Mouse (Mus musculus) small intestine, adult 2 months (tissue): ENCODE measurements around the gene C1s2. TPM values are rescaled to one million over a fixed set of nuclear protein-coding genes. Genes with fewer than 3 reads are reported as not detected.
"Not testable (repeated sequence)": the region's sequence is repeated elsewhere in the genome, so short reads cannot be mapped to it uniquely, and the experiment has no call there.

Experiments used
- H3K27ac ChIP-seq: fragments of 200-500 bp; 2 replicates; pipeline ENCODE4 v1.5.1; 2012; ENCODE audit warnings: low read depth, low read length, control low read depth, inconsistent platforms; ENCODE audit not compliant: insufficient read depth
- H3K27me3 ChIP-seq: fragments of 200-500 bp; 2 replicates; pipeline ENCODE4 v1.6.1; 2012; ENCODE audit warnings: mild to moderate bottlenecking, moderate library complexity, low read length, inconsistent platforms; ENCODE audit not compliant: control insufficient read depth, insufficient read depth
- H3K36me3 ChIP-seq: fragments of 200-500 bp; 2 replicates; pipeline ENCODE4 v1.6.1; 2012; ENCODE audit warnings: mild to moderate bottlenecking, low read length, control low read depth, inconsistent platforms; ENCODE audit not compliant: control insufficient read depth, insufficient read depth
- H3K4me1 ChIP-seq: fragments of 200-500 bp; 2 replicates; pipeline ENCODE4 v1.6.1; 2012; ENCODE audit warnings: low read length, inconsistent platforms, mixed read lengths; ENCODE audit not compliant: control insufficient read depth, insufficient read depth, insufficient read length
- H3K4me3 ChIP-seq: fragments of 200-500 bp; 2 replicates; pipeline ENCODE4 v1.5.1; 2012; ENCODE audit warnings: low read depth, mild to moderate bottlenecking, control low read depth, inconsistent platforms, low read length, moderate library complexity
- CTCF ChIP-seq: fragments of 200-500 bp; IDR thresholded peaks from 2 replicates; pipeline ENCODE4 v1.5.1; 2012; ENCODE audit warnings: low read depth, mild to moderate bottlenecking, control low read depth, inconsistent platforms, low read length, moderate library complexity, mixed read lengths; ENCODE audit not compliant: insufficient replicate concordance, insufficient read length; ENCODE audit errors: extremely low read depth
- POLR2A ChIP-seq: fragments of 200-500 bp; IDR thresholded peaks from 2 replicates; pipeline ENCODE4 v1.6.1; 2012; ENCODE audit warnings: low read depth, mild to moderate bottlenecking, control low read depth, inconsistent platforms, low read length, moderate library complexity
- WGBS: fragments of 180-500 bp; shearing (Covaris S2); methylation state at CpG from one replicate; pipeline ENCODE4 v1.1.7; 2018; 5-methylcytosine and 5-hydroxymethylcytosine counted together
- polyA plus RNA-seq: library from polyadenylated mRNA; depleted of rRNA; stranded (reverse); fragments of >200 nt; gene quantifications from 2 replicates; pipeline ENCODE4 v1.2.3, GENCODE M21; 2012

C1s2 gene
- polyA plus RNA-seq, 1 experiment: not detected

DNA sequence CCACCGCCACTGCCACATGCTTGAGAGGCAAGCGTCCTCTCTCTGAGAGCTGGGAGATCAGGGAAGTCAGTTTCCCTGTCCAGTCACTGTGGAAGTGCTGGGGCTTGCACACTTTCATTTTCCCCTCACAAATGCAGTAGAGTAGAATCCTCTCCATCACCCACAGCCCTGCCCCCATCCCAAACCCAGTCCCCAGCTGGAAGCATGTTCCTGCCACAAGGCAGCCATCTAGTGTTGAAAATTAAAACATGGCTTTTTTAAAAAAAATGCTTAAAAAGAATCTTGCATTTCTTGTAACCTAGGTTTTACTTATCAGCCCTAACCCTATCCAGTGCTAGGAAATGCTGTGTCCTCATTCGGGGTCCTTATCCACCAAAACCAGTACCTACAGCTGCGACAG is 4.2 kb upstream of the C1s2 start:
- TF ChIP-seq CTCF (no peak), POLR2A (no peak)
- H3K4me3 ChIP-seq: no peak overlapping the region
- H3K36me3 ChIP-seq: no peaks in the 10 kb centered on the region
- H3K27ac ChIP-seq: no peak overlapping the region
- no peaks in the 10 kb centered on the region for H3K27me3 ChIP-seq
- 79% methylated on average over 4 of the region's 4 CpGs for WGBS
- H3K4me1 ChIP-seq: no peaks in the 10 kb centered on the region

DNA sequence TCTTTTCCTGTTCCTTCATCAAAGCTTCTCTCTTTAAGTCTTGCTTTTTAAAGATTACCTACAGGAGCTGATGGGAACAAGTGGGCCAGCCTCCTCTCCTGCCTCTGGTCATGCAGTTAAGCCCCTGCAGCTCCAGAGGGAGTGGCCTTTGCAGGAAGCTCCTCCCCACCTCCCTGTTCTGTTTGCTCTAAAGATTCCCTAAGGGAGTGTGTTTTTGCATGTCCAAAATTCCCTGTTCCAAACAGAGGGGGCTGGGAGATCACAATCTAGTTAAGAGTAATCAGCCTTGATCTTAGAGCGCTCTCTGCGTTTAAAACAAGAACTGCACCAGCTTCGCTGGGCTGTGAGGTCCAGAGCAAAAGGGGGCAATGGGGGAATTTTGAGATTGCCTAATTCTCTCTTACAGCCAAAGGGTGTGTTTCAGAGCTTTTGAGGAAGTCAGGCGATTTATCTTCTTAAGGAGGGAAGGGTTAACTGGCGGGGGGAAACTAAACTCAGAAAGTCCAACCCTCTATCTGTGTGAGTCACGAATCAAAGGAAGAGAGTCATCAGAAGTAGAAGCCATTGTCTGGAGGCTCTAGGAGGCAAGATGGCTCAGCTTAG is 1.1 kb upstream of the C1s2 start:
- not testable (repeated sequence) for H3K36me3 ChIP-seq, H3K27me3 ChIP-seq, H3K4me1 ChIP-seq, H3K4me3 ChIP-seq, H3K27ac ChIP-seq
- 26% methylated on average over 6 of the region's 6 CpGs for WGBS

DNA sequence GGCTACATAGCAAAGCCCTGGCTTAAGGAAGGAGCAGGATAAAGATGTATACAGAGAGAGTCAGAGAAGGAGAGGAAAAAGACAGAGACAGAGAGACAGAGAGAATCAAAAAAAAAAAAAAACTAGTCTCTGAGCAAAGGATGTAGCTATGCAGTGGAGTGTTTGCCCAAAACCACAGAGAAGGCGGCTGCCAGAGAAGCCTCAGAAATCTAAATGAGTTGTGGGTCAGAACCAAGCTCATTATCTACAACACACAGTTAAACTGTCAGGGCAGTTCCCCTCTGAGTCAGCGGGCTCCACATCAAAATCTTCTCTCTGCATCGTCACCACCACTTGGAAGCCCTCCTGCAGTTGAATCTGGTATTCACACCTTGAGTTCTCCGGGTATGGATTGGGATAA is 5.1 kb downstream of the C1s2 start:
- no peak overlapping the region for H3K4me3 ChIP-seq
- no peak overlapping the region for H3K27ac ChIP-seq
- no peaks in the 10 kb centered on the region for H3K27me3 ChIP-seq
- TF ChIP-seq POLR2A (no peak), CTCF (no peak)
- H3K4me1 ChIP-seq: no peaks in the 10 kb centered on the region
- WGBS: 79% methylated on average over 4 of the region's 4 CpGs
- no peaks in the 10 kb centered on the region for H3K36me3 ChIP-seq

DNA sequence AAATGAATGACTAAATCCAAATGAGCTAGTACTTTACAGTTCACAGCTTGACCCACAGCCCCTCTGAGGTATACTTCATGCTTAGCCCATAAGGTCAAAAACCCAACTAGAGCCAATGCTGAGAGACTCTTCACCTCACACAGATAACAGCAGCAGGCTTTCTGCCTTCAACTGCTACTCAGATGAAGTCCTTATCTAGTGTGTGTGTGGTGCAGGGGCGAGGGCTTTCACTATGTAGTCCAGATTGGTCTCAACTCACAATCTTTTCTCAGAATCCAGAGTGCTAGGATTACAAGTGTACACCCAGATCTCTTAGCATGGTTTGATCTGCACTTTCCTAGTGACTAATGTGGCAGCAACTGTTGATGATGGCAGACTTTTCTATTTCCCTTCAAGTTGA is 9.7 kb downstream of the C1s2 start:
- not testable (repeated sequence) for H3K27ac ChIP-seq, H3K27me3 ChIP-seq, H3K36me3 ChIP-seq, H3K4me3 ChIP-seq, H3K4me1 ChIP-seq
- 44% methylated on average over 1 of the region's 1 CpGs for WGBS

DNA sequence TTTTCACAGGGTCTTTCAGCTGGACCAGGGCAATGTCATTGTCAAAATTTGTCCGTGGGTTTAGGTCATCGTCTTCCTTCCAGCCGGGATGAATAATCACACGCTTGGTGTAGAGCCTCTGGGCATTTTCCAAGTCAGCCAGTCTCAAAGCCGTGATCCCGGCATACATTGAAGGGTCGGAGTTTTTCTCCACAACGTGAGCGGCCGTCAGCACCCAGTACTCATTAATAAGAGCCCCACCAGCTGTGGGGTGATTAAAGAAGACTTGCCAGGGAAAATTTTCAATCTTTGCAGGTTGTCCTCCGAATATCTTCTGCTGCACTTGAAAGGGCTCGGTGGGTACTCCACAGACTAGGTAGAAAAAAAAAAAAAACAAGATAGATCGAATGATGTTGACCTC is 10.3 kb downstream of the C1s2 start:
- TF ChIP-seq CTCF (no peak), POLR2A (no peak)

DNA sequence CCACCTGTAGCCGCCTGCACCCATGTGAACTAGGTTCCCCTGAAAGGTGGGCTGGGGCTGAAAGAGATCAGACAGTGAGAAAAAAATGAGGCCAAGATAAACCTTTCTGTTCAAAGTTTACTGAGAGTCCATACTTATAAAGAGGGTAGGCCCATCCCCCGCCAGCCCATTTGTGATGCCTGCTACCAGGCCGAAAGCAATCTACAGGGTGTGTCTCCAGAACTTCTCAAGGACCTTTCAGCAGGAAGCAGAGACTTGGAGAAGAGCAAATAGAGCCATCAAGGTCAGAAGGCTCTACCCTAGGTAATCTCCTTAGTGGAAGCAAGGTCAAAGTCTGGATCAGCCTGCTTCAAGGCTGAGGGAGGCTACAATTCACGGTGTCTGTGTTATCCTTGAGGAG is 33.9 kb downstream of the C1s2 start:
- 0 out of 2 replicates have a peak, but pooled peaks cover 1% of the 10 kb centered on the region for H3K4me1 ChIP-seq
- no peak overlapping the region for H3K27ac ChIP-seq
- TF ChIP-seq POLR2A (no peak), CTCF (no peak)
- H3K27me3 ChIP-seq: no peaks in the 10 kb centered on the region
- WGBS: 60% methylated on average over 4 of the region's 4 CpGs
- no peaks in the 10 kb centered on the region for H3K36me3 ChIP-seq
- no peak overlapping the region for H3K4me3 ChIP-seq

More for the DNA sequence above, 10.3 kb downstream of the C1s2 start:
- Histone ChIP-seq H3K27me3 (no peaks in the 10 kb centered on the region), H3K27ac (no peak overlapping the region), H3K4me3 (no peak overlapping the region), H3K36me3 (no peaks in the 10 kb centered on the region), H3K4me1 (no peaks in the 10 kb centered on the region)
- 89% methylated on average over 13 of the region's 13 CpGs for WGBS

DNA sequence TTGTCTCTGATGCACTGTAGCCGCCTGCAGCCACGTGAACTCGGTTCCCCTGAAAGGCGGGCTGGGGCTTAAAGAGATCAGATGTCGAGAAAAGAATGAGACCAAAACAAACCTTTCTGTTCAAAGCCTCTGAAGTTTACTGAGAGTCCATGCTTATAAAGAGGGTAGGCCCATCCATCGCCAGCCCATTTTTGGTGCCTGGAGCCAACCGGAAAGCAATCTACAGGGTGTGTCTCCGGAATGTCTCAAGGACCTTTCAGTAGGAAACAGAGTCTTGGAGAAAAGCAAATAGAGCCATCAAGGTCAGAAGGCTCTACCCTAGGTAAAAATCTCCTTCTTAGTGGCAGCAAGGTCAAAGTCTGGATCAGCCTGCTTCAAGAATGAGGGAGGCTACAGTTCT is 42.8 kb downstream of the C1s2 start:
- H3K27me3 ChIP-seq: no peaks in the 10 kb centered on the region
- no peaks in the 10 kb centered on the region for H3K36me3 ChIP-seq
- no peaks in the 10 kb centered on the region for H3K4me1 ChIP-seq
- 73% methylated on average over 8 of the region's 8 CpGs for WGBS
- TF ChIP-seq POLR2A (no peak), CTCF (no peak)
- H3K27ac ChIP-seq: no peak overlapping the region
- no peak overlapping the region for H3K4me3 ChIP-seq

DNA sequence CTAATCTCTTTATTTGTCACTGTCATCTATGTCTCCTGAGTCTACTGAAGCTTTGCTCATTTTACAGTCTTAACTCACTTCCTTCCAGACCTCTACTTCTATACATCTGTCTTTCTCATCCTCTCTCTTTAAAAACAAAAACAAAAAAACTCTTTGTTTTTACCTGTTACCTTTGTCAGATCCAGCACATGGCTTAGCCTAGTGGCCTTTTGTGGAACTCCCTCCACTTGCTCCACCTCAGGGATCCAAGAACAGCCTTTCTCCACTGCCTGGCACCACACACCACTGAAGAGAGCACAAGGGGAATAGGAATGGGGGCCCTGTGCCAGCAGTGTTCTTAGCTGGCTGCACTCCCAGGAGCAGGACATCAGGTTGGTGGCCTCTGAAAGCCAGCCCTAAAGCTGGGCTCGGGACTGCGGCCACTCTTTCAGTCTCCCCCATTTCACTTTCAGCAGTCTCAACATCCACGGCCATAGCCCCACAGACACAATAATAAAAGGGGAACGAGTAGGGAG is 43.6 kb downstream of the C1s2 start:
- Histone ChIP-seq H3K4me1 (no peaks in the 10 kb centered on the region), H3K27ac (no peak overlapping the region), H3K36me3 (no peaks in the 10 kb centered on the region), H3K27me3 (no peaks in the 10 kb centered on the region), H3K4me3 (no peak overlapping the region)
- TF ChIP-seq POLR2A (no peak), CTCF (no peak)
- WGBS: 81% methylated on average over 4 of the region's 4 CpGs
